Mouse (Mus musculus) adipocyte (in vitro differentiated cells): ENCODE results near the gene Stk11.
A peak's percentile ranks its signal among the peaks of the same experiment; 100 is the strongest.

ENCODE experiments used
- DNase-seq: peaks from one replicate; pipeline ENCODE4 v3.0.0-alpha.2; 2016; ENCODE audit warnings: low spot score

The Stk11 gene

DNA sequence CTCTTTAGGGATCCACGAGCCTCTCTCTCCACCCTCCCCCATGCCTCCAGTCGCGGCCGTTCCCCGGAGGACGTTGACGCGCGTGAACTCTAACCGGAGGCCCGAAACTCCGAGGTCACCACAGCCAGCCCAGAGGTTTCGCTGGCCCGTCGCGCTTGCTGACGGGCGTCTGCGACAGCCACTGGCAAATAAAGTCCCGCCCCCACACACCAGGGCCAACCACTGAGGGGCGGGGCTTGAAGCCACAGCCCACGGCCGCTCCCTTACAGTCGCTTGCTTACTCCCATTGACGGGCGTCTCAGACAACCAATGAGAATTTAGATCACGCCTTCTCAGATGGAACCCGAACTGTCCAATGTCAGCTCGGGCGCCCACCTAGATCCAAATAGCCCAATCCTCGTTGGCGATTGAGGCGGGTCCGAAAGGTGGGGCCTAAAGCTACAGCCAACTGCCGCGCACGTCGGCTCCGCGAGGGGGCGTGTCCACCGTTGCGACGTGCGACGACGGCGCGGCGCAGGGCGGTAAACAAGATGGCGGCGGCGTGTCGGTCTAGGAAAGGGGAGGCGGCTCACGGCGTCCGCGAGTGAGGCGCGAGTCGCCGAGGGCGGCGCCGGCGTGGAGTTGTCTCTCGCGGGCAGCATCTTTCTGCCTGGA lies at the start of gene Stk11:
Stk11 (plus strand) TSS at position 514 of the 654 bp plus-strand sequence.
- DNase-seq: peak; percentile 100

- DNase-seq: no peak
These were observed 46.4 kb upstream of the Stk11 start for GRCm38 (mm10) chr10:80069251-80069650.

GRCm38 (mm10) chr10:80069948-80070450 lies 45.6 kb upstream of the Stk11 start:
- no peak for DNase-seq

DNA sequence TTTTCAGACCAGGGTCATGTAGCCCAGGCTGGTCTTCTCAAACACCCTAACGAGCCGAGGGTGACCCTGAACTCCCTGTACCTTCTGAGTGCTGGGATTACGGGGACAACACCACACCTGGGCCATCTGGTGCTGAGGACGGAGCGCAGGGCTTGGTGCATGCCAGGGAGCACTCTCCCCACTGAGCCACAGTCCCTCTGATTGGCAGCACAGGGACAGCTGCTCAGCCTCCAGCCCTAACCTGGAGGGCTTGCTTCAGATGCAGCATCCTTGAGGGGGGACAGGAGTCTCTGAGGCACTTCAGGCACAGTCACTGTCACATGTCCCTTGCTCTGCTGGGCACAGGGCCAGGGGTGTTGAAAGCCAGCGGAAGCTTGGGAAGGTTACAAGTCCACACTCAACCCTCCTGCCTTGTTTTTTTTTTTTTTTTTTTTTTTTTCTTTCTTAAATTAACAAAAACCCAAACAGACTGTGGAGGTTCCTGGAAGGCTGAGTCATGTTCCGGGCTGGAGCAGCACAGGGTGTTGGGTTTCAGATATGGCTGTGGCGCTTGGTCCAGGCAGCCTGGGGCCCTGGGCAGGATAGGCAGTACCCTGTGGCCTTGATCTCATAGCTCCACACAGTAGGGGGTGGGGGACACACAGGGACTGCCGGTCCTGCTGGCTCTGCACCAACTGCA lies 44.6 kb upstream of the Stk11 start:
- peak; percentile 92 for DNase-seq

- DNase-seq: no peak
These were observed 44.1 kb upstream of the Stk11 start for GRCm38 (mm10) chr10:80071516-80071900.

GRCm38 (mm10) chr10:80072623-80073489 lies 42.7 kb upstream of the Stk11 start:
- DNase-seq: no peak

DNA sequence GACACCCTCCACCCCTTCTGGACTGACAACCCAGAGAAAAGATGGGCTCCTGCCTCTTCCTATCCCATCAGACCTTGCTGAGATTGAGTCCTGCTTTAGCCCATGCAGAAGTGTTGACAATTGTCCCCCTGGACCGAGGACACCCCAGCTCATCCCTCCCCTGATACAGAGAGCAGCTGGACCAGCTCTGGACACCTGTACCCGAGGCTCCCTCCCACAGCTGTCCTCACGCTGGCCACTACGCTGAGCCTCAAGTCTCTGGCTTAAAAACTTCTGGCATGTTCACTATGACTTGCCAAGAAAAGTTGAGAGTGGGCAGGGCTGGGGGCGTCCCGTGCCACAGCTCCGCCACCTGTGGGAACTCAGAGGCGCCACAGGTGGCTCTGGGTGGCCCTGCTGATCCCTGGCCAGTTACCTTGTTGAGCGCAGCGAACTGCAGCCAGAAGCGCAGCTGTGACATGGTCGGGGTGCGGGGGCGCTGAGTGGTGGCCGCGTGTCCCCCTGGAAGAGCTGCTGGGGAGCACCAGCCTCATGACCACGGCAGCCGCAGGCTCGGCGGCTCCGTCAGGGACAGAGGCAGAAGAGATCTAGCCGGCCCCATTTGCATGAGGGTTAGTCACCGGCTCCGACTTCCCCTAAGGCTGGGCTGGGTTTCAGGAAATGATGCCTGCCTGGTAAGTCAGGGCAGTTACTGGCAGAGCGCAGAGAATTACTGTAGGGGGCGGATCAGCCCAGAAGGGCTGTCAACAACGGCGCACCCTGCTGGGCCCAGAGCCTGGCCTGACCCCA lies 40.6 kb upstream of the Stk11 start:
- DNase-seq: peak; percentile 88

DNA sequence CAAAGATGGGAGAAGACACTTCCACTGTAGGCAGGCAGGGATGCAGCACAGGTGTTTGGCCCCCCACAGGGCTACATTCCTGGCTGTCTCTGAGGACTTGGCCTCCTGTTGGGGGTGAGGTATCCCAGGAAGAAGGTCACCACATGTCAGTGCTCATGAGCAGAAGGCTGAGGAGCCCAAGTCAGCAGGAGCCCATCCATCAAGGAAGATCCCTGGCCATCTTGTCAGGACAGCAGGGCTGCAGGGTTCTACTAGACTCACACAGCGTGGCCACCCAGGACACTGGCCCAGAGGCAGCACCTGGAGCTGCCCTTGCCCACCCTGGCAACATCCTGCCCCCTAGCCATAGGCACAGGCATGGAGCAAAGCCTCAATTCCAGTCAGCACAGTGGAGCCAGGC lies 39.7 kb upstream of the Stk11 start:
- DNase-seq: no peak

- DNase-seq: no peak
These were observed 39.2 kb upstream of the Stk11 start for GRCm38 (mm10) chr10:80076386-80076785.

DNA sequence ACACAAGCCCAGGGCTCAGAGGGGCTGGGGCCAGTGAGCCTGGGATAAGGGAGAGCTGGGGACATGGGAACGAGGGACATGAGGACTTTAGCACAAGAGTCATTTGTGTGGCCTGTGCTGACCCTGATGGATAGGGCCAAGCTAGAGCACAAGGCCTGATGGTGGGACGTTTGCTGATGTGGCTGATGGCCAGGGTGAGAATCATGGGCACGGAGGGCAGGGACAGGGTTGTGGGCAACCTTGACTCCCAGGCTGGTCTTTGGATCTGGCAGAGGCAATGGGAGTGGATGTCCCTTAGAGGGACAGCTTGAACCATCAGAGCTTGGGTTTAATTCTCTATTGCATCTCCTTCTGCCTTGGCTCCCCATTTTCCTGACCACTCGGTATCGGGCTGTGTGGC lies 38.3 kb upstream of the Stk11 start:
- no peak for DNase-seq

GRCm38 (mm10) chr10:80078366-80078765 lies 37.2 kb upstream of the Stk11 start:
- no peak for DNase-seq

- no peak for DNase-seq
These were observed 35.1 kb upstream of the Stk11 start for GRCm38 (mm10) chr10:80080396-80081070.

- DNase-seq: no peak
These were observed 34.5 kb upstream of the Stk11 start for GRCm38 (mm10) chr10:80081075-80081474.

DNA sequence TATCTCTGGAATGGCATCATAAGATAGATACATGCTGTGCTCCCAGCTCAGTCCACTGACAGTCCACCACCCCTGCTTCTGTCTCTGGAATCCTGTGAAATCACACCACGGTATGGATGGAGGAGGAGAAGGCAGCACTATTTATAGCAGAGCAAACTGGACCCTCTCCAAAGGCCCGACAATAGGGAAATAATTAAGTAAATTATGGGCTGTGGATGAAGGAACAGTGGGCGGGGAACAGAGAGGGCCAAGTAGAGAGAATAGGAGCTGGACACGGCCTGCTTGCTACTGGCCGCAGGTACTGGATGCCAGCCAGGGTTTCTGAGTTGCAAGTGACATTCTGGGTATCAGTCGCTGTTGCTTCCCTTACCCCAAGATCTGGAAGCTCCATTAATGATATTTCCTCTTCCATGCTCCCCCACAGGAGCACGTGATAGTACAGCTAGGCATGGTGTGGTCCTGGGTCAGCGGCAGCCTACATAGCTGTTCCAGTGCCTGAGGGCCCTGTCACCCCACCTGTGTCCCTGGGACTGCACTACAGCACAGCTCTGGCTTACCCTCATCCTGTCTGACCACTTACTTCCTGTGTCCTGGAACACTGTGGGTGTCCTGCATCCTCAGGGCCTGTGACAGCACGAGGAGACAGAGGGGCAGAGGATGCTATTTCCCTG lies 30.7 kb upstream of the Stk11 start:
- peak; percentile 80 for DNase-seq

GRCm38 (mm10) chr10:80086847-80087246 lies 28.8 kb upstream of the Stk11 start:
- peak; percentile 94 for DNase-seq

- DNase-seq: no peak
These were observed 28.1 kb upstream of the Stk11 start for GRCm38 (mm10) chr10:80087483-80087882.

DNA sequence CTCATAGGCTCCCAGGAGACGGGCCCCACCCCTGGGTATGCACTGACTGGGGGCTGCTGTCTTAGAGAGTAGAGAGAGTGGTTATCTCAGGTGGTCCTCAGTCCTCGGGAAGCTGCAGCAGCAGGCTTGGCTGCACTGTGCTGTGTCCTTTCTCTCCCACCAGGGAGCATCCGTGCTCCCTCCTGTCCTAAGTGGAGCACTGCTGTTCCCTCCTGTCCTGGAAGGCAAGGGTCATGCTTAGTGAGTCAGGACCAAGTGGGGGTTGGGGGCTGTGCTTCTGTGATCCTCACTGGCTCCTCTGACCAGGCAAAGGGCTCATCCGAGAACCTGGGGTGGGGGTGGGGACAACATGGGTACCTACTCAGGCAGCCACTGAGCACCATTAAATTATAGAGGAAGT lies 26.5 kb upstream of the Stk11 start:
- no peak for DNase-seq

- DNase-seq: no peak
These were observed 24.1 kb upstream of the Stk11 start for GRCm38 (mm10) chr10:80091527-80091926.

DNA sequence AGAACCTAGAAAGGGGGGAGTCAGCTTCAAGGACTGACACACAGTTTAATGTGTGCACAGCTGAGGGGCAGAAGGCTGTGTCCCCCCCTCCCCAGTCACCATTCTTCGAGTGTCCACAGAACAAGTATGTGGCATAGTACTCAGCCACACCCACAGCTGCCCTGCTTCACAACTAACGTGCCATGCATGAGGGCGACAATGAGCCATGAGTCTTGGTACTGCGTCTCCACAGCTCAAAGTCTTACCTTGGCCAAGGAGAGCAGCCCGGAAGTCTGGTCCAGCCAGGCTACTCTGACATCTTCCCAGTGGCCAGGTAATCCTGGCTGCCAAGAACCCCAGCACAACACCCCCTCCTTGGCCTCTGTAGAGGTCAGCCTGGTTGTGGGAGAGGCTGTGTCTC lies 22.9 kb upstream of the Stk11 start:
- no peak for DNase-seq

- no peak for DNase-seq
These were observed 21.5 kb upstream of the Stk11 start for GRCm38 (mm10) chr10:80094085-80094484.

DNA sequence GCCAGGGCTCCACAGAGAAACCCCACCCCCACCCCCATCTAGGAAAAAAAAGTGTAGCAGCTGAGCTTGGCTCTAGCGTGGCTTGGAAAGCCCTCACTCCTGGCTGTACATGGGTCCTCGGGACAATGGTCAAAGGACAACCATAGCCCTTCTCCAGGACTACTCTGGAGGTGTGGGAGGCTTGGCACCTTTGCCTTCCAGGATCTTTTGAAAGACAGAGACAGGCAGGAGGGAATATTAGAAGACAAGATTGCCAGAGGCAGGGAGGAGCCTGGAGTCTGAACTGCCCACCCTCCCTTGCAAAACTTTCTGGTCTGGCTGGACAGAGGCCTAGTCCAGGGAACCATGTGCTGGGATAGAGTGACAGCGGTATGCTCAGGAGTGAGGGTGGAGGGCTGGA lies 20.9 kb upstream of the Stk11 start:
- DNase-seq: no peak
